Mouse (Mus musculus) lung, adult 2 months (tissue): ENCODE results near the gene Smcp.

Source experiments
- CTCF ChIP-seq: fragments of 200-500 bp; IDR thresholded peaks from 2 replicates; pipeline ENCODE4 v1.5.1; 2011; ENCODE audit warnings: mild to moderate bottlenecking, low read length, control low read depth; ENCODE audit not compliant: insufficient read depth
- POLR2A ChIP-seq: fragments of 200-500 bp; IDR thresholded peaks from 2 replicates; pipeline ENCODE4 v1.6.1; 2011; ENCODE audit warnings: low read depth, mild to moderate bottlenecking, control low read depth, low read length, borderline replicate concordance; ENCODE audit errors: extremely low read depth

- TF ChIP-seq CTCF = no peak
- no peak for TF ChIP-seq POLR2A
Measured at GRCm38 (mm10) chr3:92568752-92569151, 20.0 kb downstream of the Smcp start.
